Mouse (Mus musculus) WW6 (cell line): ENCODE data around the gene Zic1.

Experiments
- DNase-seq: peaks from one replicate; pipeline ENCODE4 v3.0.0-alpha.2; 2013; ENCODE audit warnings: low read depth, low spot score

The Zic1 gene

GRCm38 (mm10) chr9:91368946-91369292, 3.3 kb upstream of the Zic1 start:
- no peak for DNase-seq

GRCm38 (mm10) chr9:91368150-91368549, 2.5 kb upstream of the Zic1 start:
- DNase-seq = no peak

- no peak for DNase-seq
Measured at GRCm38 (mm10) chr9:91366999-91367811, 1.6 kb upstream of the Zic1 start.

GRCm38 (mm10) chr9:91366226-91366998, 802 bp upstream of the Zic1 start:
- DNase-seq = no peak

GRCm38 (mm10) chr9:91364971-91365501, 574 bp downstream of the Zic1 start:
- DNase-seq = no peak

GRCm38 (mm10) chr9:91364127-91364970, 1.3 kb downstream of the Zic1 start:
- DNase-seq = no peak

GRCm38 (mm10) chr9:91363814-91364126, 1.8 kb downstream of the Zic1 start:
- DNase-seq = no peak

GRCm38 (mm10) chr9:91363011-91363730, 2.4 kb downstream of the Zic1 start:
- no peak for DNase-seq

GRCm38 (mm10) chr9:91361856-91362601, 3.6 kb downstream of the Zic1 start, which contains the start of gene Zic4:
TSS of gene Zic4 (plus strand) at chr9:91362413.
- no peak for DNase-seq

- DNase-seq = no peak
Measured at GRCm38 (mm10) chr9:91361033-91361855, 4.4 kb downstream of the Zic1 start.

GRCm38 (mm10) chr9:91360151-91361032, 5.2 kb downstream of the Zic1 start:
- no peak for DNase-seq

- DNase-seq = no peak
Measured at GRCm38 (mm10) chr9:91358851-91359687, 6.5 kb downstream of the Zic1 start.

- DNase-seq = no peak
Measured at GRCm38 (mm10) chr9:91357321-91357720, 8.3 kb downstream of the Zic1 start.

GRCm38 (mm10) chr9:91356353-91356740, 9.3 kb downstream of the Zic1 start:
- DNase-seq = no peak

- no peak for DNase-seq
Measured at GRCm38 (mm10) chr9:91355629-91356352, 9.8 kb downstream of the Zic1 start.

GRCm38 (mm10) chr9:91355270-91355589, 10.4 kb downstream of the Zic1 start:
- no peak for DNase-seq
